Mouse (Mus musculus): ENCODE measurements around the gene Lyrm7. TPM values are rescaled to one million over a fixed set of nuclear protein-coding genes. Genes with fewer than 3 reads are reported as not detected.
"Not testable (repeated sequence)": the region's sequence is repeated elsewhere in the genome, so short reads cannot be mapped to it uniquely, and the experiment has no call there.

Gene Lyrm7
- total and polyA plus RNA-seq, 3 experiments = 18.2 to 64.4 (median 18.6) TPM

DNA sequence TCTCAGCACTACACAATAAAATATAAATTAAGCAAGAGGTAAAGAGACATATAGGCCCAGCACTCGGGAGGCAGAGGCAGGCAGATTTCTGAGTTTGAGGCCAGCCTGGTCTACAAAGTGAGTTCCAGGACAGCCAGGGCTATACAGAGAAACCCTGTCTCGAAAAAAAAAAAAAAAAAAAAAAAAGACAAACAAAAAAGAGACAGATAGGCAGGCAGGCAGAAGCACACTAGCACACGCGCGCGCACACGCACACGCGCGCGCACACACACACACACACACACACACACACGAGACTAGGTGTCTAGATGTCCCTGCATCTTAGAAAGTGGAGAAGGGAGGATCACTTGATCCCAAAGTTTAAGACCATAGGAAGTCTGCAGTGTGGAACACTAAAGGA, 1.8 kb downstream of the Lyrm7 start:
- H3K4me3 ChIP-seq (replicated peaks in 1 of 3; ENCODE audit: low read depth in 2 of 3, low read length in 2 of 3, poor library complexity in 1 of 3) = peak overlapping the region in 1 of 3 experiments; percentile 60
- H3K27ac ChIP-seq (ENCODE audit: insufficient read depth, low read depth) = not testable (repeated sequence)

DNA sequence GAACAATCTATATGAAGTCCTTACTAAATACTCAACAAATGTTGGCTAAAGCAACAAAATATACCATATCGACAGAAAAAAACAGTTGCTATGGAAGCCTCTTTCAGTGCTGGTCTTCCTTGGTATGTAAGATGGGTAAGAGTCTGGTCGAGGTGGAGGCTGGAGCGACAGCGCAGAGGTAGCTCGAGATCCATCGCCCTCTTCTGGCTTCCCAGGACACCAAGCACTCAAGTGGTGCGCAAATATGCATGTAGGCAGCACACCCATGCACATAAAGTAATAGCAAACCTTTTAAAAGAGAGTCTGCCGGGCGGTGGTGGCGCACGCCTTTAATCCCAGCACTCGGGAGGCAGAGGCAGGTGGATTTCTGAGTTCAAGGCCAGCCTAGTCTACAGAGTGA, 9.1 kb downstream of the Lyrm7 start:
- Histone ChIP-seq H3K79me2 (replicated peaks; ENCODE audit: control insufficient read depth, extremely low read depth, insufficient read depth, poor library complexity, severe bottlenecking) (no peaks in the 10 kb centered on the region), H3K4me2 (ENCODE audit: insufficient read depth, low read depth, poor library complexity, severe bottlenecking) (no peak overlapping the region), H3K27me3 (replicated peaks) (no peaks in the 10 kb centered on the region), H3K27ac (ENCODE audit: insufficient read depth, low read depth) (no peak overlapping the region), H3K4me3 (replicated peaks in 1 of 3; ENCODE audit: low read depth in 2 of 3, low read length in 2 of 3, poor library complexity in 1 of 3) (no peak overlapping the region), H3K36me3 (replicated peaks in 1 of 2; ENCODE audit: control insufficient read depth in 1 of 2, insufficient read depth in 1 of 2, low read length in 1 of 2) (peaks cover 14 to 48% of the 10 kb centered on the region in 2 experiments), H3K9ac (ENCODE audit: insufficient read depth, low read depth) (no peak overlapping the region), H3K4me1 (ENCODE audit: control insufficient read depth in 1 of 2, insufficient read depth in 2 of 2) (0 out of 4 replicates have a peak, but pooled peaks cover 0 to 2% of the 10 kb centered on the region in 2 experiments), H3K9me3 (replicated peaks; ENCODE audit: low read length) (no peaks in the 10 kb centered on the region)
- TF ChIP-seq USF1 (IDR thresholded peaks at IDR 0.05; ENCODE audit: low read depth, low read length) (no peak), NRF1 (IDR thresholded peaks at IDR 0.05; ENCODE audit: low read depth, low read length) (no peak), CHD2 (IDR thresholded peaks at IDR 0.05; ENCODE audit: low read length) (no peak), E2F4 (IDR thresholded peaks at IDR 0.05; ENCODE audit: insufficient replicate concordance, low read depth, low read length) (no peak), MEF2A (IDR thresholded peaks at IDR 0.05; ENCODE audit: borderline replicate concordance, low read depth, low read length) (no peak), SIN3A (IDR thresholded peaks at IDR 0.05; ENCODE audit: low read length) (no peak), RCOR1 (conservative IDR thresholded peaks at IDR 0.05; ENCODE audit: low read depth, low read length) (no peak), MXI1 (IDR thresholded peaks at IDR 0.05; ENCODE audit: low read depth, low read length) (no peak), SMC3 (IDR thresholded peaks at IDR 0.05; ENCODE audit: low read depth, low read length) (no peak), ZC3H11A (IDR thresholded peaks at IDR 0.05; ENCODE audit: low read depth, low read length) (no peak), TBP (conservative IDR thresholded peaks at IDR 0.05; ENCODE audit: low read depth, low read length) (no peak), ELF1 (IDR thresholded peaks at IDR 0.05; ENCODE audit: low read depth, low read length) (no peak), MYC (IDR thresholded peaks at IDR 0.05; ENCODE audit: low read depth, low read length) (no peak), IRF4 (IDR thresholded peaks at IDR 0.05; ENCODE audit: low read depth, low read length) (no peak)
- DNase-seq (ENCODE audit: extremely low read depth) = no peak
- in situ Hi-C loops (cut with MboI; ENCODE audit: low pct_ligation_motif_present, low pct_unique_long_range_greater_than_20kb, low sequenced_read_pairs) = loop anchor here (10.0 kb wide), 1 partner anchor 77 kb away; no protein-coding TSS in a partner anchor
- dilution Hi-C loops (cut with MboI; ENCODE audit: extremely low pct_ligation_motif_present, extremely low pct_unique_long_range_greater_than_20kb, low sequenced_read_pairs) = no loop called here

More for the DNA sequence above, 1.8 kb downstream of the Lyrm7 start:
- H3K4me1 ChIP-seq (ENCODE audit: control insufficient read depth in 1 of 2, insufficient read depth in 2 of 2) = peaks cover 0 to 31% of the 10 kb centered on the region in 2 experiments; a peak in 2 of 4 replicates
- dilution Hi-C loops (cut with MboI; ENCODE audit: extremely low pct_ligation_motif_present, extremely low pct_unique_long_range_greater_than_20kb, low sequenced_read_pairs); DNase-seq (ENCODE audit: extremely low read depth); H3K9me3 ChIP-seq (replicated peaks; ENCODE audit: low read length); H3K79me2 ChIP-seq (replicated peaks; ENCODE audit: control insufficient read depth, extremely low read depth, insufficient read depth, poor library complexity, severe bottlenecking); H3K36me3 ChIP-seq (replicated peaks in 1 of 2; ENCODE audit: control insufficient read depth in 1 of 2, insufficient read depth in 1 of 2, low read length in 1 of 2); H3K27me3 ChIP-seq (replicated peaks): not testable (repeated sequence)
- TF ChIP-seq ZNF384 (IDR thresholded peaks at IDR 0.05; ENCODE audit: low read depth, low read length) = peak; percentile 68
- TF ChIP-seq ELF1 (IDR thresholded peaks at IDR 0.05; ENCODE audit: low read depth, low read length) = 0 out of 2 replicates have a peak, but pooled peaks have one; percentile 8
- H3K9ac ChIP-seq (ENCODE audit: insufficient read depth, low read depth) = peak overlapping the region; percentile 67; the same call in 1 of the 2 replicates
- H3K4me2 ChIP-seq (ENCODE audit: insufficient read depth, low read depth, poor library complexity, severe bottlenecking) = peak overlapping the region; percentile 71
- in situ Hi-C loops (cut with MboI; ENCODE audit: low pct_ligation_motif_present, low pct_unique_long_range_greater_than_20kb, low sequenced_read_pairs) = loop anchor here (10.0 kb wide), 1 partner anchor 84 kb away; no protein-coding TSS in a partner anchor
